Mouse (Mus musculus): Measurements from ENCODE around the gene Arap1. TPM values are rescaled to one million over a fixed set of nuclear protein-coding genes. Genes with fewer than 3 reads are reported as not detected.

Gene Arap1
- polyA plus RNA-seq, 1 experiment, result 16.3 TPM

DNA sequence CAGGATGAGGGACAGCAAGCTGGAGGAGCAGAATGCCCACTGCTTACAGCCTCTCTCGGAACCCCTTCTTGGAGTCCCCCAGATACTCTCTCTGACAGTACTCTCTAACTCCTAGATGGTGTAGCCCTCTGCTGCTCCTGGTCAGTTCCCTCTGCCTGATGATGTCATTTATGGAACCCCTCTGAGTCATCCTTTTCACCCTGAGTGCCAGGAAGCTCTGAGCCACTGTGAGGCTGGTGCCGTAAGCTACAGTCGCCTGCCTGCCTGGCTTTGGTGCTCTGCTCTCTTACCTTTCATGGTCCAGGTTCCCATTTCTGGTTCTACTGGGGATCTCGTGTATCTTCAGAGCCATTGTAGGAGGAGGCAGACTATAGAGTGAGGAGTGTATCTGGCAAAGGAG lies 49.3 kb downstream of the Arap1 start:
- Histone ChIP-seq H3K4me3 (ENCODE audit: insufficient read depth, low read length) (no peak overlapping the region), H3K27ac (ENCODE audit: insufficient read depth, low read length) (no peak overlapping the region), H3K4me1 (ENCODE audit: control insufficient read depth, insufficient read depth, low read length) (peaks cover 3% of the 10 kb centered on the region; the same call in 1 of the 2 replicates)
- TF ChIP-seq CTCF (IDR thresholded peaks at IDR 0.05; ENCODE audit: extremely low read depth, insufficient read depth, low read length), result no peak
- TF ChIP-seq POLR2A (IDR thresholded peaks at IDR 0.05; ENCODE audit: extremely low read depth, insufficient read depth, low read length), result no peak

- H3K27ac ChIP-seq (ENCODE audit: insufficient read depth, low read length), result no peak overlapping the region
- TF ChIP-seq POLR2A (IDR thresholded peaks at IDR 0.05; ENCODE audit: extremely low read depth, insufficient read depth, low read length) (no peak), CTCF (IDR thresholded peaks at IDR 0.05; ENCODE audit: extremely low read depth, insufficient read depth, low read length) (no peak)
- no peaks in the 10 kb centered on the region for H3K4me1 ChIP-seq (ENCODE audit: control insufficient read depth, insufficient read depth, low read length)
- no peak overlapping the region for H3K4me3 ChIP-seq (ENCODE audit: insufficient read depth, low read length)
Observed at GRCm38 (mm10) chr7:101401510-101401909, 53.6 kb downstream of the Arap1 start.

DNA sequence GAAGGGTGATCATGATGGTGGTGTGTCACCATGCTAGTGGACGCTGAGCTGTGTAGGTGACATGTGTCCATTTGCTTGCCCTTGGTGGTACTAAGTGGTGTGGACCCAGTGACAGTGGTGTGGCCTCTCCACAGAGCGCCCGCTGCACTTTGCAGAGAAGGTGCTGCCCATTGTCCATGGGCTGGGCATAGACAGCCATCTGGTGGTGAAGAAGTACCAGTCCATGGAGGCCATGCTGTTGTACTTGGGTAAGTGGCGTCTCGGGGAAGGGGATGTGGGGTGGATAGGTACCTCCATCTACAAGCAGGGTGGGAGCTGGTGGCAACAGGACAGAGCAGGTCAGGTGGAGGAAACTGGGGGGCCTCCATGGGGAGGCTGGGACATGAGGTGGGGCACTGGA lies 56.0 kb downstream of the Arap1 start:
- H3K4me3 ChIP-seq (ENCODE audit: insufficient read depth, low read length), result no peak overlapping the region
- TF ChIP-seq CTCF (IDR thresholded peaks at IDR 0.05; ENCODE audit: extremely low read depth, insufficient read depth, low read length), result peak; percentile 28; the same call in 1 of the 2 replicates
- no peak for TF ChIP-seq POLR2A (IDR thresholded peaks at IDR 0.05; ENCODE audit: extremely low read depth, insufficient read depth, low read length)
- H3K27ac ChIP-seq (ENCODE audit: insufficient read depth, low read length), result no peak overlapping the region
- no peaks in the 10 kb centered on the region for H3K4me1 ChIP-seq (ENCODE audit: control insufficient read depth, insufficient read depth, low read length)

GRCm38 (mm10) chr7:101410267-101410936 lies 62.5 kb downstream of the Arap1 start, which contains the start of gene Gm45837:
Gm45837 (plus strand) TSS chr7:101410886.
- Histone ChIP-seq H3K4me1 (ENCODE audit: control insufficient read depth, insufficient read depth, low read length) (peaks cover 7% of the 10 kb centered on the region), H3K4me3 (ENCODE audit: insufficient read depth, low read length) (no peak within 1 kb of the TSS), H3K27ac (ENCODE audit: insufficient read depth, low read length) (no peak within 1 kb of the TSS)
- TF ChIP-seq CTCF (IDR thresholded peaks at IDR 0.05; ENCODE audit: extremely low read depth, insufficient read depth, low read length) (no peak), POLR2A (IDR thresholded peaks at IDR 0.05; ENCODE audit: extremely low read depth, insufficient read depth, low read length) (no peak)

DNA sequence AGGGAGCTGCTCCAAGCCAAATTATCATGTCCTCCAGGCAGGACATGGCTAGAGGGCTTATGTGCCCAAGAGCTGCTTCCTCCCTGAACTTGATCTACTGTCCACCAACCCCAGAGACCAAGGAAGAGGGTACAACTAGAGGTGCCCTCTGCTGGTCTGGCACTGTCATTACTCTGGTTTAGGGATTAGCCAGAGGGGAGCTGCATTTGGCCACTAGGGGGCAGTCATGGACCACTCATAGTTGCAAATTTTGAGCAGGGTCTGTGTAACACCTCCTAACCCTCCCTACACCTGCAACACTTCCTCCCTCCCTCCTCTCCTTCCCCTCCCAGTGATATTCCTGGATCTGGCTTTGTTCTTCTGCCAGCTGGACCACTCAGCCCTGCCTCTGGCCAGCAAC lies 64.9 kb downstream of the Arap1 start:
- H3K27ac ChIP-seq (ENCODE audit: insufficient read depth, low read length), result no peak overlapping the region
- peaks cover 10% of the 10 kb centered on the region for H3K4me1 ChIP-seq (ENCODE audit: control insufficient read depth, insufficient read depth, low read length)
- TF ChIP-seq POLR2A (IDR thresholded peaks at IDR 0.05; ENCODE audit: extremely low read depth, insufficient read depth, low read length) (no peak), CTCF (IDR thresholded peaks at IDR 0.05; ENCODE audit: extremely low read depth, insufficient read depth, low read length) (peak; percentile 100)
- no peak overlapping the region for H3K4me3 ChIP-seq (ENCODE audit: insufficient read depth, low read length)

DNA sequence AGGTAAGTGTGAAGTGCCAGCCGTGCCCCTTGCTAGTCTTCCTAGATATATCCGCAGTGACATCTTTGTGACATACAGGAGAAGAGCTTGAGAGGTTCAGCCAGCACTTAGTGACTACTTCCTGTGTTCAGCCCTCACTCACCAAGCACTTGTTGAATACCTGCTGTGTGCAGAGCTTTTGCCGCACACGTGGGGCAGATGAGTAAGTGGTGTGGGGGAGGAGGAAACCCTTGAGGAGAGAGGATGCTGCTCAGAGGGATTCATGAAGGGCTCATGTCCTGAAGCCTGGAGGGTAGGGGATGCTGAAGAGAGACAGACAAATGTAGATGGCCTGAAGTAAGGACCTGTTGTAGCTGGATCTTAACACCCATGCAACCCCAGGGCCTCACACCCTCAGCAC lies 66.3 kb downstream of the Arap1 start:
- no peak overlapping the region for H3K27ac ChIP-seq (ENCODE audit: insufficient read depth, low read length)
- TF ChIP-seq POLR2A (IDR thresholded peaks at IDR 0.05; ENCODE audit: extremely low read depth, insufficient read depth, low read length), result no peak
- no peak for TF ChIP-seq CTCF (IDR thresholded peaks at IDR 0.05; ENCODE audit: extremely low read depth, insufficient read depth, low read length)
- H3K4me1 ChIP-seq (ENCODE audit: control insufficient read depth, insufficient read depth, low read length), result peaks cover 12% of the 10 kb centered on the region
- H3K4me3 ChIP-seq (ENCODE audit: insufficient read depth, low read length), result no peak overlapping the region

GRCm38 (mm10) chr7:101414661-101415511 lies 67.0 kb downstream of the Arap1 start:
- peaks cover 12% of the 10 kb centered on the region for H3K4me1 ChIP-seq (ENCODE audit: control insufficient read depth, insufficient read depth, low read length)
- no peak overlapping the region for H3K27ac ChIP-seq (ENCODE audit: insufficient read depth, low read length)
- no peak overlapping the region for H3K4me3 ChIP-seq (ENCODE audit: insufficient read depth, low read length)
- TF ChIP-seq CTCF (IDR thresholded peaks at IDR 0.05; ENCODE audit: extremely low read depth, insufficient read depth, low read length), result no peak

GRCm38 (mm10) chr7:101415512-101416100 lies 67.7 kb downstream of the Arap1 start:
- peak overlapping the region; percentile 42; the same call in 1 of the 2 replicates for H3K27ac ChIP-seq (ENCODE audit: insufficient read depth, low read length)
- no peak overlapping the region for H3K4me3 ChIP-seq (ENCODE audit: insufficient read depth, low read length)
- TF ChIP-seq CTCF (IDR thresholded peaks at IDR 0.05; ENCODE audit: extremely low read depth, insufficient read depth, low read length) (no peak), POLR2A (IDR thresholded peaks at IDR 0.05; ENCODE audit: extremely low read depth, insufficient read depth, low read length) (no peak)
- H3K4me1 ChIP-seq (ENCODE audit: control insufficient read depth, insufficient read depth, low read length), result peaks cover 12% of the 10 kb centered on the region

DNA sequence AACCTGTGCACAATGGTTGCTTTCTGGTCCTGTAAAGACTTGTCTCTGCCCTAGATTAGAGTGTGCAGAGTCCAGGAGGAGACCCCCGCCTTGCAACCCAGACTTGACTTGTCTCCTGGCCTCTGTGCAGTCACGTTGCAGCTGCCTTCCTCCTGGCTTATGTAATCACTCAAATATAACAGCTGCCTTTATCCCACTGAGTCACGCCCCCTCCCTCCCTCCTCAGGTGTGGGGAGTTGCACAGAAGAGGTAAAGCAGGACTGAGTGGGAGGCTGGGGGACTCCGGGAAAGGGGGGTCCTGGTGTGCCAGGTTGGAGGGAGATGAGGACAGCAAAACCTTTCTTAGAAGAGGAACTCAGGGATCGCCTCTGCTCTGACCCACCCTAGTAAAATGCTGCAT lies 68.5 kb downstream of the Arap1 start:
- TF ChIP-seq POLR2A (IDR thresholded peaks at IDR 0.05; ENCODE audit: extremely low read depth, insufficient read depth, low read length), result no peak
- TF ChIP-seq CTCF (IDR thresholded peaks at IDR 0.05; ENCODE audit: extremely low read depth, insufficient read depth, low read length), result no peak
- H3K27ac ChIP-seq (ENCODE audit: insufficient read depth, low read length), result no peak overlapping the region
- H3K4me1 ChIP-seq (ENCODE audit: control insufficient read depth, insufficient read depth, low read length), result peaks cover 16% of the 10 kb centered on the region
- no peak overlapping the region for H3K4me3 ChIP-seq (ENCODE audit: insufficient read depth, low read length)
